Mouse (Mus musculus): Measurements from ENCODE around the gene Cct6b. TPM values are rescaled to one million over a fixed set of nuclear protein-coding genes. Genes with fewer than 3 reads are reported as not detected.

Cct6b gene
- polyA plus RNA-seq, 1 experiment, result not detected

DNA sequence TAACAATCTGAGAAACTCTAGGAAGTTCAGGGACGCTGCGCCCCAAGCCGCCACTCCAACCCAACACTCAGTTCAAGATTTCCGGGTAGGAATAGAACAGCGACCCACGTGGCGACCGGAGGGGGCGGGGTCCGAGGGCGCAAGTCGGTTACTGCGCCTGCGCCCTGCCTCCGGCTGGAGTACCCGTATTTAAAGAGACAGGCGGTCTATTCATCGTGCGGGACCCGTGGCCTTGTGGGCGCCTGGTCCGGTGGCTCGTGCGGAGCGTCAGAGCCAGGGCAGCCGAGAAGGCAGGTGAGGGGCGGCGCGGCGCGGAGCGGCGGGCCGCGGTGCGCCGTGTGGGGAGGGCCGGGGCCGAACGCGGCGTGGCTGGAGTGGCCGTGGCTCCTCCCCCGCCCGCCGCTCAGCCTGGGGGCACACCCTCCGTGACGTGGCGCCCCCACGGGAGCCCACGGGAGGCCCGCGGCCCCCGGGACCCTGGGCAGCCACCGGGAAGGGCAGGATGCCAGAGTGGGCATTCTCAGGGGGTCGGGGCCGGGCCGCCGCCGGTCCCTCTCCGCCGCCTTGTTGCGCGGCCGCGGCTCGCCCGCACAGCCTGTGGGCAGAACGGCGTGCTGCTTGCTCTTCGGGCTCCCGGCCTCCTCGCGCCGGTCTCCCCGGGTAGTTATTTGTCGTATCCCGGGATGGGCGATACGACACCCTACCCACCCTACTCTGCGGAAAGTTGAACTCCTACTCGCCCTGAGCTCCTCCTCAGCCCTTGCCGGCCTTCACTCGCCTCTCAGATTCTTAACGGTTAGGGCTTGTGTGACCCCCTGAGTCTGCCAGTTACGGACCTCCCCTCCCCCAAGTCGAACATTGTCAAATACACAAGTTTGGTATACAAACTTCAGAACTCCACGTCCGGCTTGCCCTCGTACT lies 17.1 kb upstream of the Cct6b start, which contains the start of gene Lig3:
Gene Lig3, plus strand, starts transcription at position 126 of the 921 bp plus-strand sequence.
- TF ChIP-seq CTCF (IDR thresholded peaks at IDR 0.05; ENCODE audit: extremely low read depth, insufficient read length, insufficient replicate concordance, low read depth, low read length), result peak; percentile 5; the same call in 1 of the 2 replicates
- TF ChIP-seq POLR2A (IDR thresholded peaks at IDR 0.05; ENCODE audit: low read depth, low read length), result peak; percentile 82; the same call in 1 of the 2 replicates
- WGBS, result under 1% methylated on average over 78 of the region's 90 CpGs
- H3K4me3 ChIP-seq (ENCODE audit: low read depth, low read length), result peak within 1 kb of the TSS; percentile 90
- peak within 1 kb of the TSS; percentile 85 for H3K27ac ChIP-seq (ENCODE audit: insufficient read depth, low read depth, low read length)
- H3K4me1 ChIP-seq (ENCODE audit: control insufficient read depth, insufficient read depth, insufficient read length, low read length), result no peaks in the 10 kb centered on the region; the same call in 1 of the 2 replicates
- peaks cover 8% of the 10 kb centered on the region for H3K36me3 ChIP-seq (ENCODE audit: control insufficient read depth, insufficient read depth, low read length)
- no peaks in the 10 kb centered on the region for H3K27me3 ChIP-seq (ENCODE audit: control insufficient read depth, insufficient read depth, low read length)

DNA sequence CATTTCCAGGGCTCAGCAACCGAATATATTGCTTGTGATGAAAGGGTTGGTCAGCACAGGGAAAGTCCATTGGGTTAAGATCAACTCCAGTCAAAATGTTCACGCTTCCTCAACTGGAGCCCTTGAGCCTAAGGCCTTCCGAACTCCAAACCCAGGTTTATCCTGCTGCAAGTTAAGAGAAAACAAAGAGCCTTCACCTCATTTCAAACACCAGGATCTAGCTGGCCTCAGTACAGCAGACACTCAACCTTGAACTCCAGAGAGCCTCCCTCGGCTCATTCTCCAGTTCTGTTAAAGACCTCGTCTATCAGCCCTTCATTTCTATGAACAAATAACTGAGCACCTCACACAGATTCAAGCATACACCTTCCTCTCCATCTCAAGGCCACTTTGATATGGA lies 16.0 kb upstream of the Cct6b start:
- peaks cover 5% of the 10 kb centered on the region for H3K36me3 ChIP-seq (ENCODE audit: control insufficient read depth, insufficient read depth, low read length)
- TF ChIP-seq CTCF (IDR thresholded peaks at IDR 0.05; ENCODE audit: extremely low read depth, insufficient read length, insufficient replicate concordance, low read depth, low read length) (no peak), POLR2A (IDR thresholded peaks at IDR 0.05; ENCODE audit: low read depth, low read length) (no peak)
- 19% methylated on average over 5 of the region's 5 CpGs for WGBS
- peak overlapping the region; percentile 21; the same call in 1 of the 2 replicates for H3K4me3 ChIP-seq (ENCODE audit: low read depth, low read length)
- no peak overlapping the region for H3K27ac ChIP-seq (ENCODE audit: insufficient read depth, low read depth, low read length)
- H3K4me1 ChIP-seq (ENCODE audit: control insufficient read depth, insufficient read depth, insufficient read length, low read length), result no peaks in the 10 kb centered on the region; the same call in 1 of the 2 replicates
- H3K27me3 ChIP-seq (ENCODE audit: control insufficient read depth, insufficient read depth, low read length), result no peaks in the 10 kb centered on the region

DNA sequence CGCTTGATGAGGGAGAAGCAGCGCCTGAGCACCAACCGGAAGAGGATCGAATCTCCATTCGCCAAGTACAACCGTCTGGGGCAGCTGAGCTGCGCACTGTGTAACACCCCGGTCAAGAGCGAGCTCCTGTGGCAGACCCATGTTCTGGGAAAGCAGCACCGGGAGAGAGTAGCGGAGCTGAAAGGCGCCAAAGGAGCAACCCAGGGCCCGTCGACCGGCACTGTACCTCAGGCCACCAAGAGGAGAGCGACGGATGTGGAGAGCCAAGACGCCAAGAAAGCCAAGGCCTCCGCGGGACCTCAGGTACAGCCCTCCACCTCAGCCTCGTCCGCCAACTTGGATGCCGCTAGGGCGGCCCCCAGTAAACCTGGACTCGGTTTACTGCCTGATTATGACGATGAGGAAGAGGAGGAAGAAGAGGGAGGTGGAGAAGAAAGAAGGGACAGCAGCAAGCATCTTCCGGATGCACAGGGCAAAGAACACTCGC lies 360 bp upstream of the Cct6b start:
- Histone ChIP-seq H3K4me1 (ENCODE audit: control insufficient read depth, insufficient read depth, insufficient read length, low read length) (peaks cover 4% of the 10 kb centered on the region; the same call in 1 of the 2 replicates), H3K4me3 (ENCODE audit: low read depth, low read length) (peak overlapping the region; percentile 88), H3K27ac (ENCODE audit: insufficient read depth, low read depth, low read length) (peak overlapping the region; percentile 63), H3K27me3 (ENCODE audit: control insufficient read depth, insufficient read depth, low read length) (no peaks in the 10 kb centered on the region), H3K36me3 (ENCODE audit: control insufficient read depth, insufficient read depth, low read length) (no peaks in the 10 kb centered on the region; the same call in none of the 2 replicates)
- under 1% methylated on average over 28 of the region's 28 CpGs for WGBS
- TF ChIP-seq CTCF (IDR thresholded peaks at IDR 0.05; ENCODE audit: extremely low read depth, insufficient read length, insufficient replicate concordance, low read depth, low read length) (no peak), POLR2A (IDR thresholded peaks at IDR 0.05; ENCODE audit: low read depth, low read length) (no peak)

DNA sequence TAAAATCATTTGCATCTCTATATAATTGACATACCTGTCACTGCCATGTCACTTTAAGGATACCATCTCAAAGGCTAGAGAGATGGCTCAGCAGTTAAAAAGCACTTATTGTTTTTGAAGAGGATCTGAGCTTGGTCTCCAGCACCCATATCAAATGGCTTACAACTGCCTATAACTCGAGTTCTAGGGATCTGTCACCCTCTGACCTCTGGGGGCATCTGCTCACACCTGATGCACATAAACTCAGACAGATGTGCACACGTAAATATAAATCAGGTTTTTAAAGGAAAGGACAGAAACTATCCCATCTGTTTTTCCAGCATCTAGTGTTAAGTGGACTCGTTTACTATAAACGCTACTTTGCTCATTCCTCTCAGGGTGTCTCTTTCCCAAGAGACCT lies 860 bp downstream of the Cct6b start:
- H3K4me3 ChIP-seq (ENCODE audit: low read depth, low read length), result no peak overlapping the region
- 7% methylated on average over 4 of the region's 4 CpGs for WGBS
- no peaks in the 10 kb centered on the region for H3K27me3 ChIP-seq (ENCODE audit: control insufficient read depth, insufficient read depth, low read length)

DNA sequence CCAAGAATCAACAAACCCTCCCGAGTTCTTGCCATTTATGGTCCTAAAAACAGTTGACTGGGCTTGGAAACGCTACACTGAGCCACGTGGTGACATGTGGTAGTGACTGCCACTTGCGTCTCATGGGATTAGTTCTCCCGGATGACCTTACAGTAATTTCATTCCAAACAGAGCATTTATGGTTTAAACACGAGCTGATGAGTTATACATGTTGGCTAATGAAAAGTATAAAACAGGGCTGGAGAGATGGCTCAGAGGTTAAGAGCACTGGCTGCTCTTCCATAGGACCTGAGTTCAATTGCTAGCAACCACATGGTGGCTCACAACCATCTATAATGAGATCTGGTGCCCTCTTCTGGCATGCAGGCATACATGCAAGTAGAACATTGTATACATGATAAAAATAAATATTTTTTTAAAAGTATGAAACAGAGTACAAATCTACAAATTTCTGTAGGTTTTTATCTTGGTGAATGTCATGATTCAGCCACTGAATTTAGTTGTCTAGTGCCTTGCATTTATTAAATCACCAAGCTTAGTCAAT lies 1.8 kb downstream of the Cct6b start:
- H3K27ac ChIP-seq (ENCODE audit: insufficient read depth, low read depth, low read length), result no peak overlapping the region
- no peak overlapping the region for H3K4me3 ChIP-seq (ENCODE audit: low read depth, low read length)
- TF ChIP-seq POLR2A (IDR thresholded peaks at IDR 0.05; ENCODE audit: low read depth, low read length), result no peak
- TF ChIP-seq CTCF (IDR thresholded peaks at IDR 0.05; ENCODE audit: extremely low read depth, insufficient read length, insufficient replicate concordance, low read depth, low read length), result no peak
- no peaks in the 10 kb centered on the region; the same call in 1 of the 2 replicates for H3K36me3 ChIP-seq (ENCODE audit: control insufficient read depth, insufficient read depth, low read length)
- no peaks in the 10 kb centered on the region for H3K27me3 ChIP-seq (ENCODE audit: control insufficient read depth, insufficient read depth, low read length)
- WGBS, result 92% methylated on average over 6 of the region's 6 CpGs
- peaks cover 4% of the 10 kb centered on the region; the same call in 1 of the 2 replicates for H3K4me1 ChIP-seq (ENCODE audit: control insufficient read depth, insufficient read depth, insufficient read length, low read length)

More for the DNA sequence above, 860 bp downstream of the Cct6b start:
- peak overlapping the region; percentile 80; the same call in 1 of the 2 replicates for H3K27ac ChIP-seq (ENCODE audit: insufficient read depth, low read depth, low read length)
- peaks cover 4% of the 10 kb centered on the region; the same call in 1 of the 2 replicates for H3K4me1 ChIP-seq (ENCODE audit: control insufficient read depth, insufficient read depth, insufficient read length, low read length)
- no peaks in the 10 kb centered on the region; the same call in none of the 2 replicates for H3K36me3 ChIP-seq (ENCODE audit: control insufficient read depth, insufficient read depth, low read length)
- TF ChIP-seq POLR2A (IDR thresholded peaks at IDR 0.05; ENCODE audit: low read depth, low read length) (no peak), CTCF (IDR thresholded peaks at IDR 0.05; ENCODE audit: extremely low read depth, insufficient read length, insufficient replicate concordance, low read depth, low read length) (no peak)

DNA sequence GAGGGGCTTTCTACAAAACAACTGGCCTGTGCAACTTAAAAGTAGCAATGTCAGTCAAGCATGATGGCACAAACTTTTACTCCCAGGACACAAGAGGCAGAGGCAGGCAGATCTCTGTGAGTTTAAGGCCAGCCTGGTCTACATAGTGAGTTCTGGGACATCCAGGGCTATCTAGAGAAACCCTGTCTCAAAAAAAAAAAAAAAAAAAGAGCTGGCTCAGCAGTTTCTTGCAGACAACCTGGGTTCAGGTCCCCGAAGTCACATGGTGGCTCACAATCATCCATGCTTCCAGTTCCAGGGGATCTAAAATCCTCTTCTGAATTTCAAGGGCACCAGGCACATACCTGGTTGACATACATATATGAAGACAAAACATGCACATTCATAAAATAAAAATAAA lies 8.2 kb downstream of the Cct6b start:
- Histone ChIP-seq H3K4me3 (ENCODE audit: low read depth, low read length) (no peak overlapping the region), H3K4me1 (ENCODE audit: control insufficient read depth, insufficient read depth, insufficient read length, low read length) (no peaks in the 10 kb centered on the region), H3K27ac (ENCODE audit: insufficient read depth, low read depth, low read length) (no peak overlapping the region), H3K36me3 (ENCODE audit: control insufficient read depth, insufficient read depth, low read length) (no peaks in the 10 kb centered on the region), H3K27me3 (ENCODE audit: control insufficient read depth, insufficient read depth, low read length) (no peaks in the 10 kb centered on the region)
- no peak for TF ChIP-seq POLR2A (IDR thresholded peaks at IDR 0.05; ENCODE audit: low read depth, low read length)
- no peak for TF ChIP-seq CTCF (IDR thresholded peaks at IDR 0.05; ENCODE audit: extremely low read depth, insufficient read length, insufficient replicate concordance, low read depth, low read length)
- WGBS, result 90% methylated on average over 1 of the region's 1 CpGs

All from small intestine, adult 2 months (tissue).